In the genomic region with DNA sequence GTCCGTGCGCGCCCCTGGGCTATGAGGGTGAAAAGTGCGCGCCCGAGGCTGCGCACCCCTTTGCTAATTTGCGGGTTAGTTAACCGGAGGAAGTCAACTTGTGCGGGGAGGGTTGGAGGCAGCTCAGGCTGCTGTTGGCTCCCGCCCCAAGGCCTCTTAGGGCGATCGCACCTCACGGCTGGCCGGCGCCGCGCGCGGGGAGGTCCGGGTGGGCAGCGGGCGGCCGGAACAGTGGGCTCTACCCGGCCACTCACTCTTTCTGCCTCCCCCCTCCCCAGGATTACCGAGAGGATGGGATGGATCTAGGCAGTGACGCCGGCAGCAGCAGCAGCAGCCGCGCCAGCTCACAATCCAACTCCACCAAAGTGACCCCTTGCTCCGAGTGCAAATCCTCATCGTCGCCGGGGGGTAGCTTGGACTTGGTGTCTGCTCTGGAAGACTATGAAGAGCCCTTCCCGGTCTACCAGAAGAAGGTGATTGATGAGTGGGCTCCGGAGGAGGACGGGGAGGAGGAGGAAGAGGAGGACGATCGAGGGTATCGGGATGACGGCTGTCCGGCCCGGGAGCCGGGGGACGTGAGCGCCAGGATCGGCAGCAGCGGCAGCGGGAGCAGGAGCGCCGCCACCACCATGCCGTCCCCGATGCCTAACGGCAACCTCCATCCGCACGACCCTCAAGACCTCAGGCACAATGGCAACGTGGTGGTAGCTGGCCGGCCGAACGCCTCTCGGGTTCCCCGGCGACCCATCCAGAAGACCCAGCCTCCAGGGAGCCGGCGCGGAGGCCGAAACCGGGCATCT, we compare ENCODE assay signal across 8 mouse cellular contexts.
DNase-seq lines count a peak whose midpoint lies in the region; ATAC-seq and TF ChIP-seq lines count a peak whose summit lies in the region.

No protein-coding gene starts in this region.

- no peaks in the 10 kb centered on the region for H3K9me3 ChIP-seq in limb, embryonic 14.5 days (ENCODE audit: control insufficient read depth, low read length)
- H3K9me3 ChIP-seq in midbrain, embryonic 16.5 days (replicated peaks; ENCODE audit: control insufficient read depth, low read length, poor library complexity, severe bottlenecking), result no peaks in the 10 kb centered on the region

- no peaks in the 10 kb centered on the region for H3K36me3 ChIP-seq in limb, embryonic 14.5 days (ENCODE audit: control insufficient read depth, insufficient read depth, low read length)
- H3K36me3 ChIP-seq in midbrain, embryonic 16.5 days (ENCODE audit: control insufficient read depth, insufficient read depth, low read length), result no peaks in the 10 kb centered on the region

- peak overlapping the region; percentile 98 for H3K4me2 ChIP-seq in limb, embryonic 14.5 days (replicated peaks; ENCODE audit: low read depth, low read length, severe bottlenecking)
- H3K4me2 ChIP-seq in midbrain, embryonic 16.5 days (ENCODE audit: low read length), result peak overlapping the region; percentile 99

- H3K4me1 ChIP-seq in bone marrow, adult 2 months (ENCODE audit: control insufficient read depth, insufficient read depth, low read length), result no peaks in the 10 kb centered on the region
- peaks cover 22% of the 10 kb centered on the region for H3K4me1 ChIP-seq in limb, embryonic 14.5 days (ENCODE audit: control insufficient read depth, insufficient read depth, low read length)
- peaks cover 13% of the 10 kb centered on the region for H3K4me1 ChIP-seq in midbrain, embryonic 16.5 days (ENCODE audit: control insufficient read depth, insufficient read depth, low read length)

- peak; percentile 9 for DNase-seq in ovary, postnatal 14 days (ENCODE audit: low spot score)
- no peak for DNase-seq in ovary, postnatal 36 days (ENCODE audit: low spot score)
- peak; percentile 43 to 53 for DNase-seq in heart, postnatal 14 days
- peak; percentile 32 for DNase-seq in limb, embryonic 14.5 days (ENCODE audit: low spot score)
- DNase-seq in c-Kit-positive CD71-positive TER-119-positive erythroid progenitor cells, embryonic 14.5 days (ENCODE audit: low spot score), result no peak

- peak overlapping the region; percentile 45 for H3K4me3 ChIP-seq in bone marrow, adult 2 months (replicated peaks; ENCODE audit: control insufficient read depth, low read depth, low read length)
- H3K4me3 ChIP-seq in limb, embryonic 14.5 days (replicated peaks; ENCODE audit: low read length), result peak overlapping the region; percentile 82
- peak overlapping the region; percentile 54 for H3K4me3 ChIP-seq in midbrain, embryonic 16.5 days (ENCODE audit: low read depth, low read length)

- no peak for TF ChIP-seq POLR2A in bone marrow, adult 2 months (IDR thresholded peaks at IDR 0.05; ENCODE audit: borderline replicate concordance, control insufficient read depth, low read depth, low read length)
- no peak for TF ChIP-seq POLR2A in limb, embryonic 14.5 days (IDR thresholded peaks at IDR 0.05; ENCODE audit: borderline replicate concordance, extremely low read depth, insufficient read depth, insufficient read length)

- ATAC-seq in erythroblast, adult 5-6 weeks (replicated peaks; ENCODE audit: low FRiP score, poor library complexity, severe bottlenecking), result 0 out of 2 replicates have a peak, but pooled peaks have one; percentile 9
- 0 out of 2 replicates have a peak, but pooled peaks have one; percentile 0 for ATAC-seq in limb, embryonic 14.5 days (ENCODE audit: low FRiP score, low read depth)
- peak; percentile 57 for ATAC-seq in midbrain, embryonic 16.5 days

- H3K27ac ChIP-seq in bone marrow, adult 2 months (ENCODE audit: control insufficient read depth, insufficient read depth, low read depth, low read length, poor library complexity), result no peak overlapping the region; the same call in 1 of the 2 replicates
- H3K27ac ChIP-seq in limb, embryonic 14.5 days (replicated peaks; ENCODE audit: low read depth, low read length), result peak overlapping the region; percentile 71
- H3K27ac ChIP-seq in midbrain, embryonic 16.5 days (ENCODE audit: low read length), result peak overlapping the region; percentile 64

- H3K9ac ChIP-seq in limb, embryonic 14.5 days (ENCODE audit: low read depth, low read length, severe bottlenecking), result peak overlapping the region; percentile 70
- H3K9ac ChIP-seq in midbrain, embryonic 16.5 days (ENCODE audit: low read depth, low read length), result peak overlapping the region; percentile 78

- no peak for TF ChIP-seq CTCF in bone marrow, adult 2 months (IDR thresholded peaks at IDR 0.05; ENCODE audit: control insufficient read depth, insufficient read depth, low read length)

- intact Hi-C loops in heart, postnatal 14 days (cut with DNase I), result loop anchor here (2.0 kb wide), 1 partner anchor 48 kb away; no protein-coding TSS in a partner anchor

- under 1% methylated on average over 68 of the region's 68 CpGs for WGBS in bone marrow, adult 2 months
- WGBS in limb, embryonic 14.5 days, result 0% methylated on average over 50 of the region's 68 CpGs
- WGBS in midbrain, embryonic 16.5 days, result under 1% methylated on average over 67 of the region's 68 CpGs

- no peaks in the 10 kb centered on the region for H3K27me3 ChIP-seq in limb, embryonic 14.5 days (ENCODE audit: control insufficient read depth, insufficient read depth, low read length)
- no peaks in the 10 kb centered on the region for H3K27me3 ChIP-seq in midbrain, embryonic 16.5 days (ENCODE audit: control insufficient read depth, insufficient read depth, low read depth, low read length)

Comparison
In these comparisons a context has a peak if more than half of its experiments do, and no peak if none do; other contexts are left out.
1. DNase-seq: peak in ovary, postnatal 14 days (single experiment), heart, postnatal 14 days (2 of 2) and limb, embryonic 14.5 days (single experiment); none in ovary, postnatal 36 days (single experiment) and c-Kit-positive CD71-positive TER-119-positive erythroid progenitor cells, embryonic 14.5 days (single experiment).
2. ATAC-seq: peak in every context shown above with its lines; median percentile 57 in midbrain, embryonic 16.5 days; 9 in erythroblast, adult 5-6 weeks; 0 in limb, embryonic 14.5 days.
3. Peak in every context shown above with its lines, with median percentiles within 50 percentile points of each other: H3K4me3 ChIP-seq.